Mouse (Mus musculus) cerebellum, adult 2 months (tissue): ENCODE measurements around the gene Fndc3b. TPM values are rescaled to one million over a fixed set of nuclear protein-coding genes. Genes with fewer than 3 reads are reported as not detected.
A peak's percentile ranks its signal among the peaks of the same experiment; 100 is the strongest.

Experiments used
- DNase-seq, 2 experiments: peaks; one replicate each; pipeline ENCODE4 v3.0.0; 2021
- H3K27ac ChIP-seq: fragments of 200-500 bp; 2 replicates; pipeline ENCODE4 v1.5.1; 2012; ENCODE audit warnings: low read length, control low read depth, inconsistent platforms; ENCODE audit not compliant: insufficient read depth
- H3K27me3 ChIP-seq: fragments of 200-500 bp; 2 replicates; pipeline ENCODE4 v1.6.1; 2012; ENCODE audit warnings: inconsistent platforms, mild to moderate bottlenecking, low read length, moderate library complexity; ENCODE audit not compliant: control insufficient read depth, insufficient read depth
- H3K4me1 ChIP-seq: fragments of 200-500 bp; 2 replicates; pipeline ENCODE4 v1.6.1; 2011; ENCODE audit warnings: low read length; ENCODE audit not compliant: control insufficient read depth, insufficient read depth
- H3K4me3 ChIP-seq: fragments of 200-500 bp; replicated peaks from 2 replicates; pipeline ENCODE3; 2011; ENCODE audit warnings: mild to moderate bottlenecking, low read depth, low read length, control low read depth; ENCODE audit not compliant: insufficient read depth
- CTCF ChIP-seq: fragments of 200-500 bp; IDR thresholded peaks from 2 replicates; pipeline ENCODE4 v1.5.1; 2011; ENCODE audit warnings: low read depth, mild to moderate bottlenecking, control low read depth, low read length, moderate library complexity, borderline replicate concordance; ENCODE audit not compliant: insufficient read depth
- POLR2A ChIP-seq: fragments of 200-500 bp; IDR thresholded peaks from 2 replicates; pipeline ENCODE4 v1.6.1; 2011; ENCODE audit warnings: low read length, control low read depth, borderline replicate concordance; ENCODE audit not compliant: insufficient read depth
- WGBS: fragments of 180-500 bp; shearing (Covaris S2); methylation state at CpG from one replicate; pipeline ENCODE4 v1.1.7; 2018; 5-methylcytosine and 5-hydroxymethylcytosine counted together
- polyA plus RNA-seq: library from polyadenylated mRNA; depleted of rRNA; stranded (reverse); fragments of >200 nt; gene quantifications from 2 replicates; pipeline ENCODE4 v1.2.3, GENCODE M21; 2012

The Fndc3b gene
- polyA plus RNA-seq, 1 experiment = 4.1 TPM

DNA sequence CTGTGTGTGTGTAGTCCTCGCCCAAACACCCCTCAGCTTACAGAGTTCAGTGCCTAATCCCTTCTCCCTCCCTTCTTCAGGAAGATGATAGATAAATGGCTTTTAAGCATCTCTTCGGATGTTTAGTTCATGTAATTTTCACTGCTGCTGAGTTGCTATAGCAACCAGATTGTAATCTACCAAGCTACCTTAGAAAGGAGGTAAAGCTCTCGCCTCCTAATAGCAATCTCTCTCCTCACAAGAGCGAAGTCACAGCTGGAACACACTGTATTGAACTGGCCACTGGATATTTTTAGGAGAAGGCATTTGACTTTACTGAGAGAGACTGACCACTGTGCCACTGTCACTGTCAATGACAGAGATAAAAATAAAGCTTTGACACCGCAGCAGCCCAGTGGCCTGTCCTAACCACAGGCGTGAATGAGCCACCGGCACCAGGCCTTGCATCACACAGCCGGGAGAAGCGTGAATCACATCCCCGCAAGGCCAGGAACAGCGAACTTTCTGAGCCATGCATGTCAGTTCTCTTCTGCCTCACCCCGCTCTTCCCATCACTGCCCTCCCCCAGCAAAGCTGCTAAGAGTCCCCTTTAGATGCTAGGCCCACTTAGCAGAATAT, 86.0 kb downstream of the Fndc3b start:
- WGBS = 91% methylated on average over 12 of the region's 12 CpGs
- Histone ChIP-seq H3K4me1 (no peaks in the 10 kb centered on the region), H3K27me3 (no peaks in the 10 kb centered on the region), H3K4me3 (no peak overlapping the region), H3K27ac (no peak overlapping the region)
- no peak for DNase-seq
- TF ChIP-seq CTCF = no peak
- no peak for TF ChIP-seq POLR2A

DNA sequence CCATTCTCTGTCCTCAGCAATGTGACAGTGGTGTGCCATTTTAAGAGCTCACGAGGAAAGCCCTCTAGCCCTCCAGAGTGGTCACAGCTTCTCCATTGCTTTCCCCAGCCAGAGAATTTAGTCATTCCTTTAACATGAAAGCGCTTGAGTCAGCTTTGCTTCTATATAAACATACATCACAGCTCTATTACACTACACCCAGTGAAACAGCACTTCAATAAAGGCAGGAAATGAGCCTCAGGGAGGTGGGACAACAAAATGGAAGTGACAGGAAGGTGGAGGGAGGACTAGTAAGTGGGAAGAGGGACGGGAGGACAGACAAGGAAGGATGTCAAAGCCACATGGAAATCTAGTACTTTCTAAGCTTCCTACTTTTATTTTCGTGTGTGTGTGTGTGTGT, 88.7 kb downstream of the Fndc3b start:
- Histone ChIP-seq H3K27ac (no peak overlapping the region), H3K27me3 (no peaks in the 10 kb centered on the region), H3K4me3 (no peak overlapping the region), H3K4me1 (peaks cover 2% of the 10 kb centered on the region)
- 93% methylated on average over 4 of the region's 4 CpGs for WGBS
- no peak for DNase-seq
- no peak for TF ChIP-seq POLR2A
- no peak for TF ChIP-seq CTCF

DNA sequence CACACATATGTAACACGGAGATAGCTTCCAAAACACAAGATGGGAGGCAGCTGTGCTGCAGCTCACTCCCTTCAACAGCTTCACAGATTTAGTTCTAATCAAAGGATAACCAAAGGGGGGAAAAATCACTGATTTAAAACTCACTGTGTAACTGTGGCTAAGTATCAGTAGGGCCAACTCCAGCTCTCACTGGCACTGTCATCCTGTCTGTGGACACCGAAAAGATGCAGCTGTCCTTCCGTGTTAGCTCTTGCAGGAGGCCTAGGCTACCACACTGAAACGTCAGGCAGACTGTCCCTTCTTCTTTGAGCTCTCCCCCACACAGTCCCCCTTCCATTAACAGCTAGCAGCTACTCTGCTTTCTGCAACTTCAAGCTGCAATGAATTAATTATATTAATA, 89.9 kb downstream of the Fndc3b start:
- no peak for DNase-seq
- H3K27me3 ChIP-seq = no peaks in the 10 kb centered on the region
- 95% methylated on average over 4 of the region's 4 CpGs for WGBS
- TF ChIP-seq CTCF = no peak
- TF ChIP-seq POLR2A = no peak
- H3K27ac ChIP-seq = no peak overlapping the region
- H3K4me1 ChIP-seq = peaks cover 7% of the 10 kb centered on the region
- no peak overlapping the region for H3K4me3 ChIP-seq

DNA sequence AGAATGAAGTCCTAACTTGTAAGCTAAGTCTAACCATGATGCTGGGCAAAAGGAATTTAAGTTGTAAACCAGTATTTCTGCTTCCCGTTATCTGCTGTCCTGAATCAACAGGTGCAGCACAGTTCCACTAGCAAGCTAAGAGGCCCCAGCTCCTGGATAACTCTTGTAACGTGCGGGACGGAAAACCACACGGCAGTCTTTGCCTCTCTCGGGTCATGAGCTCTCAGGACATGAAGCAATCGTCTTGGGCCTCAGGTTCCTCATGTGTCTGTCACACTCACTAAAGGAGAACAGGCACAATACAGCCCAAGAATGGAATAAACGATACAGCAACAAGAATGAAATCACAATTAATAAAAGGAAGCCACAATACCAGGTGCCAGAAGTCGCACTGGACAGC, 93.4 kb downstream of the Fndc3b start:
- H3K4me3 ChIP-seq = no peak overlapping the region

DNA sequence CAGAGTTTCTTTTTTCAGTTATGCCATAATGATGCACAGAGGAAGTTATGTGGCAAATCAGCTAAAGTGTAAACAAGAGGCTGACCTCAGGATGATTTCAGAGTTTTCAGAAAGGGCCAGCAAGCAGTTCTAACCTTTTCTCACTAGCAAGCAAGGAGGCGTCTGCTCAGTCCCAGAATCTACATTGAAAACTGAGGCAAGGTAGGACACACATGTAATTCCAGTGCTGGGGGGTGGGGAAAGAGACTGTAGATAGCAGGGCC, 93.9 kb downstream of the Fndc3b start:
- Histone ChIP-seq H3K27me3 (no peaks in the 10 kb centered on the region), H3K4me1 (peaks cover 16% of the 10 kb centered on the region), H3K27ac (no peak overlapping the region), H3K4me3 (no peak overlapping the region)
- TF ChIP-seq POLR2A (no peak), CTCF (no peak)
- WGBS = 92% methylated on average over 1 of the region's 1 CpGs
- no peak for DNase-seq

More for the DNA sequence above, 93.4 kb downstream of the Fndc3b start:
- H3K4me1 ChIP-seq = peaks cover 16% of the 10 kb centered on the region
- WGBS = 93% methylated on average over 9 of the region's 9 CpGs
- no peak overlapping the region for H3K27ac ChIP-seq
- TF ChIP-seq CTCF (no peak), POLR2A (no peak)
- no peaks in the 10 kb centered on the region for H3K27me3 ChIP-seq
- DNase-seq = no peak

DNA sequence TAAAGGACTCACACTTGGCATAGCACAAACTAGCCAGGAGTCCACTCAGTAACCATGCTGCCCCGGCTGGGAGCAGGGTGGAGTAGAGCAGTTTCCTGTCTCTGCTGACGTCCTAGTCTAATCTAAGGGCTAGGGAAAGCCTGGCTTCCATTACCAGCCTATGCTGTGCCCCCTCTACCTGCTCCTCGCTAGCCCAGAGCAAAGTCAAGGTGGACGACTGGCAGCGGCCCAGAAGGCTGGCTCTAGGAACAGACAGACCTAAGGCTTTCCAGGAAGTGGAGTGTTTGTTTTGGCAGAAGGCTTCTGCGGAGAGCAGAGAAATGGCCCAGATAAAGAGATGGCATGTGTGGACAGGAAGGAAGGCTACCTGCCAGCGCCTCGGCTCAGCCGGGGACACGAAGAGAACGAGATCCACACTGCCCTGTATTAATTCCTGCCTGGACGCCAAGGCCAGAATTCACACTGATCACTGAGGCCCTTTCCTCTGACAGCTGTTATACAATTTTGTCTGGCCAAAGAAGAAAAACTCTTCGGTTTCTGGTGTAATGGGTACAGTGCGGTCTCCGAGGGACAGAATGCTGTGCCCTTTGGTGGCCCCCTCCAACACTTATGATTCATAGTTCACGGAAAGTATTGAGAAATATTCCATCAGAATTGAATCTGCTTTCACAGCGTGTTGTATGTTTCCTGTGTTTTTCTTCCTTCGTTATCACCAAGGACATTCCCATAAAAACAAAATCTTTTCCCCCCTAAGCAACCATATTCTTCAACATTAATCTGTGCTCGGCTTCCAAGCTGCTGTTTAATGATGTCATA, 94.5 kb downstream of the Fndc3b start:
- 14% methylated on average over 19 of the region's 19 CpGs for WGBS
- Histone ChIP-seq H3K4me1 (peaks cover 16% of the 10 kb centered on the region), H3K4me3 (no peak overlapping the region), H3K27me3 (no peaks in the 10 kb centered on the region), H3K27ac (no peak overlapping the region)
- peak; percentile 86 to 97 for DNase-seq
- no peak for TF ChIP-seq CTCF
- no peak for TF ChIP-seq POLR2A

DNA sequence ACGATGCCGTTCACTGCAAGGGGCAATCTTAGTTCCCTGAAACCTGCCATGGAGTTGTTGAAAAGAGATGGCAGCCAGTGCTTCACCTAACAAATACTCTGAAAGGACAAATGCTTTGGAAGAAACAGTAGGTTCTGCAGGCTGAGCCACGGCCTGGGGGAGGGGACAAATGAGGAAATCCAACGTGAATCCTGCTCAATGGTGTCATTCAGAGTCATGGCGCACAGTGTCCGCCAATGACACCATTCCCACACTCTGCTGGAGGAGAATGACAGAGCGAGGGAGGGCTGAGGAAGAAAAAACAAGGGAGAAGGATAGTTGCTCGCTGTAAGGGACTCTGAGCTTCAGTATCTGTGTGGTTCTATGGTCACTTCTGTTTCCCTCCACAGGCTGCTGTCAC, 95.6 kb downstream of the Fndc3b start:
- H3K27me3 ChIP-seq = no peaks in the 10 kb centered on the region
- 82% methylated on average over 8 of the region's 8 CpGs for WGBS
- DNase-seq = no peak
- TF ChIP-seq POLR2A = no peak
- no peak for TF ChIP-seq CTCF
- H3K4me1 ChIP-seq = peaks cover 16% of the 10 kb centered on the region
- H3K27ac ChIP-seq = no peak overlapping the region
- H3K4me3 ChIP-seq = no peak overlapping the region

DNA sequence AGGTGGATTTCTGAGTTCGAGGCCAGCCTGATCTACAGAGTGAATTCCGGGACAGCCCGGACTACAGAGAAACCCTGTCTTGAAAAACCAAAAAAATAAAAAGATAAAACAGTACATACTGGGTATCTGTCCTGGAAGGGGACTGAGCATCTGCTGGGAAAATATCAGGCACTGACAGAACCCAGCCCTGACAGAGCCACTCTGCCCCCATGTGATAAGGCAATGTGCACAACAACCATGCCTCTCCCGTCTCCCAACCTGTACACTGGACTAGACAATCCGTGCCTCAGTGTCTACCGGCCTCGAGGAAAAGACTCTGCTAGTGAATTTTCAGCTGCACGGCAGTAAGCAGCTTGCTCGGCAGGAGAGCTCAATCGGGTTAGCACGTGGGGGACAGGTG, 97.3 kb downstream of the Fndc3b start:
- TF ChIP-seq POLR2A = no peak
- no peak for TF ChIP-seq CTCF
- WGBS = 94% methylated on average over 11 of the region's 11 CpGs
- H3K4me3 ChIP-seq = no peak overlapping the region
- H3K27ac ChIP-seq = no peak overlapping the region
- DNase-seq = no peak
- no peaks in the 10 kb centered on the region for H3K27me3 ChIP-seq
- H3K4me1 ChIP-seq = peaks cover 16% of the 10 kb centered on the region
